Comparison of ENCODE assay signal across 8 mouse cellular contexts in genomic region chr4:134925206-134925605, GRCm38 (mm10). TPM values are rescaled to one million over a fixed set of nuclear protein-coding genes. Genes with fewer than 3 reads are reported as not detected.
A peak's percentile ranks its signal among the peaks of the same experiment; 100 is the strongest.
DNase-seq lines count a peak whose midpoint lies in the region; ATAC-seq lines count a peak whose summit lies in the region.

No protein-coding gene starts in this region.

- peak overlapping the region; percentile 37; the same call in 1 of the 2 replicates for H3K9ac ChIP-seq in embryonic facial prominence, embryonic 11.5 days (replicated peaks; ENCODE audit: low read length)
- H3K9ac ChIP-seq in liver, embryonic 11.5 days (ENCODE audit: low read depth, low read length), result peak overlapping the region; percentile 37

- no peaks in the 10 kb centered on the region; the same call in 1 of the 2 replicates for H3K4me1 ChIP-seq in embryonic facial prominence, embryonic 11.5 days (ENCODE audit: control insufficient read depth, insufficient read depth, low read length)
- H3K4me1 ChIP-seq in hindbrain, embryonic 10.5 days (replicated peaks), result peaks cover 30% of the 10 kb centered on the region
- H3K4me1 ChIP-seq in liver, embryonic 11.5 days (replicated peaks; ENCODE audit: control insufficient read depth, insufficient read depth, low read length), result peaks cover 18% of the 10 kb centered on the region

- H3K27ac ChIP-seq in embryonic facial prominence, embryonic 11.5 days (replicated peaks; ENCODE audit: low read depth, low read length), result no peak overlapping the region
- no peak overlapping the region for H3K27ac ChIP-seq in hindbrain, embryonic 10.5 days
- H3K27ac ChIP-seq in liver, embryonic 11.5 days (ENCODE audit: low read depth, low read length), result peak overlapping the region; percentile 20; the same call in 1 of the 2 replicates

- peak; percentile 83 for DNase-seq in gastrocnemius, adult 18-20 months (ENCODE audit: low spot score)
- DNase-seq in gastrocnemius, postnatal 4 days (ENCODE audit: low spot score in 2 of 2), result no peak
- DNase-seq in embryonic facial prominence, embryonic 11.5 days (ENCODE audit: low spot score), result no peak
- no peak for DNase-seq in hindbrain, embryonic 10.5 days (ENCODE audit: low spot score)
- no peak for DNase-seq in liver, embryonic 11.5 days (ENCODE audit: low spot score)
- DNase-seq in ovary, postnatal 10 days (ENCODE audit: low spot score), result no peak
- no peak for DNase-seq in left cerebral cortex, adult 18-20 months (ENCODE audit: low spot score in 2 of 2)
- DNase-seq in spleen, postnatal 14 days (ENCODE audit: low spot score in 2 of 2), result no peak

- WGBS in embryonic facial prominence, embryonic 11.5 days, result 79% methylated on average over 8 of the region's 8 CpGs
- 88% methylated on average over 8 of the region's 8 CpGs for WGBS in hindbrain, embryonic 10.5 days
- 74% methylated on average over 8 of the region's 8 CpGs for WGBS in liver, embryonic 11.5 days

- peak overlapping the region; percentile 33; the same call in 1 of the 2 replicates for H3K4me2 ChIP-seq in embryonic facial prominence, embryonic 11.5 days (ENCODE audit: low read depth, low read length)
- peak overlapping the region; percentile 97 for H3K4me2 ChIP-seq in liver, embryonic 11.5 days

- no peaks in the 10 kb centered on the region for H3K27me3 ChIP-seq in embryonic facial prominence, embryonic 11.5 days (ENCODE audit: control insufficient read depth, insufficient read depth, low read length)
- H3K27me3 ChIP-seq in hindbrain, embryonic 10.5 days (ENCODE audit: insufficient read depth, poor library complexity, severe bottlenecking), result no peaks in the 10 kb centered on the region
- H3K27me3 ChIP-seq in liver, embryonic 11.5 days (replicated peaks; ENCODE audit: control insufficient read depth, insufficient read depth, low read length), result no peaks in the 10 kb centered on the region

- H3K4me3 ChIP-seq in embryonic facial prominence, embryonic 11.5 days (ENCODE audit: low read depth, low read length), result peak overlapping the region; percentile 93
- H3K4me3 ChIP-seq in hindbrain, embryonic 10.5 days, result peak overlapping the region; percentile 99
- peak overlapping the region; percentile 100 for H3K4me3 ChIP-seq in liver, embryonic 11.5 days (ENCODE audit: low read depth, low read length)

- no peak for ATAC-seq in embryonic facial prominence, embryonic 11.5 days (replicated peaks; ENCODE audit: insufficient number of reproducible peaks, low FRiP score, low TSS enrichment, low read depth)
- no peak for ATAC-seq in liver, embryonic 11.5 days (replicated peaks; ENCODE audit: low FRiP score)

- H3K9me3 ChIP-seq in embryonic facial prominence, embryonic 11.5 days (replicated peaks; ENCODE audit: control insufficient read depth, low read length), result no peaks in the 10 kb centered on the region
- H3K9me3 ChIP-seq in hindbrain, embryonic 10.5 days, result no peaks in the 10 kb centered on the region
- H3K9me3 ChIP-seq in liver, embryonic 11.5 days (ENCODE audit: control insufficient read depth, low read length), result no peaks in the 10 kb centered on the region

- peaks cover 3% of the 10 kb centered on the region for H3K36me3 ChIP-seq in embryonic facial prominence, embryonic 11.5 days (replicated peaks; ENCODE audit: control insufficient read depth, insufficient read depth, low read depth, low read length)
- peaks cover 46% of the 10 kb centered on the region for H3K36me3 ChIP-seq in hindbrain, embryonic 10.5 days
- H3K36me3 ChIP-seq in liver, embryonic 11.5 days (ENCODE audit: control insufficient read depth, insufficient read depth, low read length), result peaks cover 33% of the 10 kb centered on the region

RNA-seq across cellular contexts. Expression of gene Rsrp1, which starts 1.8 kb away (rescaled TPM):
- 100 to 1,000 TPM; 149 to 155 TPM for total RNA-seq in gastrocnemius, adult 18-20 months (2021)
- 100 to 1,000 TPM; 115 to 148 TPM for total RNA-seq in gastrocnemius, postnatal 4 days (2021)
- 351 and 368 TPM in 2 replicates for polyA plus RNA-seq in embryonic facial prominence, embryonic 11.5 days (2014; fragmentation: Nextera tagmentation; extraction: Ambion mirVana)
- polyA plus RNA-seq in hindbrain, embryonic 10.5 days (2016; fragmentation: Nextera tagmentation; extraction: Ambion mirVana), result 335 and 382 TPM in 2 replicates
- polyA plus RNA-seq in liver, embryonic 11.5 days (2014; fragmentation: Nextera tagmentation; extraction: Ambion mirVana), result 360 and 390 TPM in 2 replicates
- 100 to 1,000 TPM; 248 to 297 TPM for total RNA-seq in left cerebral cortex, adult 18-20 months (2021)

RNA-seq across cellular contexts. Expression of gene Syf2, which starts 5.5 kb away (rescaled TPM):
- 10 to 100 TPM; 43.3 to 43.9 TPM for total RNA-seq in gastrocnemius, adult 18-20 months (2021)
- 10 to 100 TPM; 48.2 to 53.3 TPM for total RNA-seq in gastrocnemius, postnatal 4 days (2021)
- polyA plus RNA-seq in embryonic facial prominence, embryonic 11.5 days (2014; fragmentation: Nextera tagmentation; extraction: Ambion mirVana), result 69.5 and 79.5 TPM in 2 replicates
- 67.6 and 75.2 TPM in 2 replicates for polyA plus RNA-seq in hindbrain, embryonic 10.5 days (2016; fragmentation: Nextera tagmentation; extraction: Ambion mirVana)
- 83.9 and 89.4 TPM in 2 replicates for polyA plus RNA-seq in liver, embryonic 11.5 days (2014; fragmentation: Nextera tagmentation; extraction: Ambion mirVana)
- total RNA-seq in left cerebral cortex, adult 18-20 months (2021), result 10 to 100 TPM; 59.9 to 63.6 TPM

RNA-seq across cellular contexts. Expression of gene Tmem50a, which starts 10.4 kb away (rescaled TPM):
- total RNA-seq in gastrocnemius, adult 18-20 months (2021), result 10 to 100 TPM; 29.9 to 31.9 TPM
- 10 to 100 TPM; 64.7 to 71.9 TPM for total RNA-seq in gastrocnemius, postnatal 4 days (2021)
- polyA plus RNA-seq in embryonic facial prominence, embryonic 11.5 days (2014; fragmentation: Nextera tagmentation; extraction: Ambion mirVana), result 148 and 151 TPM in 2 replicates
- polyA plus RNA-seq in hindbrain, embryonic 10.5 days (2016; fragmentation: Nextera tagmentation; extraction: Ambion mirVana), result 132 and 149 TPM in 2 replicates
- polyA plus RNA-seq in liver, embryonic 11.5 days (2014; fragmentation: Nextera tagmentation; extraction: Ambion mirVana), result 129 and 131 TPM in 2 replicates
- 100 to 1,000 TPM; 119 to 127 TPM for total RNA-seq in left cerebral cortex, adult 18-20 months (2021)
